Mouse (Mus musculus) MEL (cell line): Measurements from ENCODE around the gene Pomt2. TPM values are rescaled to one million over a fixed set of nuclear protein-coding genes. Genes with fewer than 3 reads are reported as not detected.

ENCODE experiments used
- DNase-seq: peaks from one replicate; pipeline ENCODE4 v3.0.0; 2011; ENCODE audit warnings: low read depth, low spot score
- H3K27ac ChIP-seq: 2 replicates; pipeline ENCODE4 v1.5.1; 2012; ENCODE audit warnings: low read depth, mild to moderate bottlenecking, control low read depth, low read length, moderate library complexity; ENCODE audit not compliant: control insufficient read depth
- H3K27me3 ChIP-seq, 2 experiments: fragments of 150-350 bp in 1 of 2; sonication (generic) in 1 of 2; 2 replicates each; pipeline ENCODE4 v1.6.1; 2012; ENCODE audit warnings: low read length in 2 of 2, mild to moderate bottlenecking in 2 of 2, improper control_type of control experiment in 1 of 2, moderate library complexity in 1 of 2; ENCODE audit not compliant: insufficient read depth in 2 of 2, control insufficient read depth in 1 of 2
- H3K36me3 ChIP-seq, 2 experiments: 2 replicates each; pipeline ENCODE4 v1.6.1; 2012 to 2014; ENCODE audit warnings: low read length in 2 of 2, improper control_type of control experiment in 1 of 2, inconsistent platforms in 1 of 2, mild to moderate bottlenecking in 1 of 2; ENCODE audit not compliant: insufficient read depth in 2 of 2, control insufficient read depth in 1 of 2
- H3K4me1 ChIP-seq, 2 experiments: fragments of 150-350 bp in 1 of 2; sonication (generic) in 1 of 2; 2 replicates each; pipeline ENCODE4 v1.6.1; 2012; ENCODE audit warnings: low read length in 2 of 2, improper control_type of control experiment in 1 of 2, mild to moderate bottlenecking in 1 of 2; ENCODE audit not compliant: insufficient read depth in 2 of 2, control insufficient read depth in 1 of 2
- H3K4me3 ChIP-seq, 2 experiments: fragments of 150-350 bp in 1 of 2; sonication (generic) in 1 of 2; 2 replicates each; pipeline ENCODE4 v1.5.1; 2012; ENCODE audit warnings: low read depth in 2 of 2, low read length in 2 of 2, mild to moderate bottlenecking in 2 of 2, moderate library complexity in 2 of 2, control low read depth in 1 of 2, improper control_type of control experiment in 1 of 2; ENCODE audit not compliant: control insufficient read depth in 1 of 2, insufficient read depth in 1 of 2
- H3K79me2 ChIP-seq: 2 replicates; pipeline ENCODE4 v1.6.1; 2012; ENCODE audit warnings: mild to moderate bottlenecking, low read length, moderate library complexity; ENCODE audit not compliant: control insufficient read depth, poor library complexity, insufficient read depth
- H3K9ac ChIP-seq: 2 replicates; pipeline ENCODE4 v1.6.1; 2012; ENCODE audit warnings: low read depth, mild to moderate bottlenecking, control low read depth, low read length, moderate library complexity; ENCODE audit not compliant: control insufficient read depth, poor library complexity, severe bottlenecking
- H3K9me3 ChIP-seq: fragments of 150-350 bp; sonication (generic); replicated peaks from 2 replicates; pipeline ENCODE4 v1.6.1; 2012; ENCODE audit warnings: mild to moderate bottlenecking, low read length, improper control_type of control experiment, moderate library complexity; ENCODE audit not compliant: insufficient read depth
- BHLHE40 ChIP-seq: IDR thresholded peaks from 2 replicates; pipeline ENCODE4 v1.6.1; 2012; ENCODE audit warnings: low read depth, mild to moderate bottlenecking, inconsistent platforms, low read length, improper control_type of control experiment, borderline replicate concordance
- CHD2 ChIP-seq: IDR thresholded peaks from 2 replicates; pipeline ENCODE4 v1.6.1; 2011; ENCODE audit warnings: low read length, improper control_type of control experiment
- CTCF ChIP-seq, 3 experiments: IDR thresholded peaks in 2 of 3; conservative IDR thresholded peaks in 1 of 3; 2 replicates each; pipeline ENCODE4 v1.5.1; 2011 to 2012; ENCODE audit warnings: low read length in 3 of 3, low read depth in 2 of 3, mild to moderate bottlenecking in 2 of 3, improper control_type of control experiment in 1 of 3, inconsistent platforms in 1 of 3, mixed read lengths in 1 of 3, moderate library complexity in 1 of 3; ENCODE audit not compliant: control insufficient read depth in 1 of 3, insufficient read depth in 1 of 3, poor library complexity in 1 of 3, severe bottlenecking in 1 of 3
- E2F4 ChIP-seq: IDR thresholded peaks from 2 replicates; pipeline ENCODE4 v1.6.1; 2011; ENCODE audit warnings: low read depth, low read length, improper control_type of control experiment, borderline replicate concordance
- ELF1 ChIP-seq: IDR thresholded peaks from 2 replicates; pipeline ENCODE4 v1.6.1; 2014; ENCODE audit warnings: low read depth, mild to moderate bottlenecking, inconsistent platforms, low read length, improper control_type of control experiment, moderate library complexity
- EP300 ChIP-seq, 2 experiments: IDR thresholded peaks; 2 replicates each; pipeline ENCODE4 v1.6.1; 2011; ENCODE audit warnings: improper control_type of control experiment in 2 of 2, low read length in 2 of 2, low read depth in 1 of 2, mild to moderate bottlenecking in 1 of 2
- GABPA ChIP-seq: IDR thresholded peaks from 2 replicates; pipeline ENCODE4 v1.6.1; 2012; ENCODE audit warnings: low read depth, mild to moderate bottlenecking, inconsistent platforms, low read length, improper control_type of control experiment, moderate library complexity
- GATA1 ChIP-seq: IDR thresholded peaks from 2 replicates; pipeline ENCODE4 v1.6.1; 2011; ENCODE audit warnings: low read depth, low read length, improper control_type of control experiment
- JUND ChIP-seq: IDR thresholded peaks from 2 replicates; pipeline ENCODE4 v1.6.1; 2011; ENCODE audit warnings: low read depth, mild to moderate bottlenecking, improper control_type of control experiment, low read length
- MAFK ChIP-seq: IDR thresholded peaks from 2 replicates; pipeline ENCODE4 v1.6.1; 2011; ENCODE audit warnings: low read depth, mild to moderate bottlenecking, low read length, improper control_type of control experiment, borderline replicate concordance
- MAX ChIP-seq: IDR thresholded peaks from 2 replicates; pipeline ENCODE4 v1.6.1; 2011; ENCODE audit warnings: low read length, improper control_type of control experiment
- MAZ ChIP-seq: IDR thresholded peaks from 2 replicates; pipeline ENCODE4 v1.6.1; 2012; ENCODE audit warnings: low read depth, mild to moderate bottlenecking, inconsistent platforms, low read length, improper control_type of control experiment
- MEF2A ChIP-seq: IDR thresholded peaks from 2 replicates; pipeline ENCODE4 v1.6.1; 2014; ENCODE audit warnings: low read depth, mild to moderate bottlenecking, inconsistent platforms, low read length, improper control_type of control experiment; ENCODE audit not compliant: poor library complexity, insufficient replicate concordance, severe bottlenecking; ENCODE audit errors: extremely low read depth
- MXI1 ChIP-seq: IDR thresholded peaks from 2 replicates; pipeline ENCODE4 v1.6.1; 2011; ENCODE audit warnings: mild to moderate bottlenecking, low read depth, low read length, improper control_type of control experiment
- MYC ChIP-seq: IDR thresholded peaks from 2 replicates; pipeline ENCODE4 v1.6.1; 2011; ENCODE audit warnings: low read depth, mild to moderate bottlenecking, low read length, improper control_type of control experiment, moderate library complexity
- NELFE ChIP-seq: IDR thresholded peaks from 2 replicates; pipeline ENCODE4 v1.6.1; 2011; ENCODE audit warnings: low read depth, low read length, improper control_type of control experiment
- NRF1 ChIP-seq: IDR thresholded peaks from 2 replicates; pipeline ENCODE4 v1.6.1; 2014; ENCODE audit warnings: low read depth, mild to moderate bottlenecking, inconsistent platforms, low read length, improper control_type of control experiment, moderate library complexity; ENCODE audit not compliant: poor library complexity, insufficient read depth, severe bottlenecking
- POLR2A ChIP-seq, 2 experiments: IDR thresholded peaks; 2 replicates each; pipeline ENCODE4 v1.6.1; 2011 to 2012; ENCODE audit warnings: low read length in 2 of 2, mild to moderate bottlenecking in 2 of 2, control low read depth in 1 of 2, improper control_type of control experiment in 1 of 2, low read depth in 1 of 2, moderate library complexity in 1 of 2; ENCODE audit not compliant: control insufficient read depth in 1 of 2, insufficient read depth in 1 of 2, poor library complexity in 1 of 2
- POLR2AphosphoS2 ChIP-seq: IDR thresholded peaks from 2 replicates; pipeline ENCODE4 v1.6.1; 2011; ENCODE audit warnings: low read length, improper control_type of control experiment
- POLR2AphosphoS5 ChIP-seq: IDR thresholded peaks from 2 replicates; pipeline ENCODE4 v1.6.1; 2012; ENCODE audit warnings: low read depth, borderline replicate concordance, mild to moderate bottlenecking, inconsistent platforms, low read length, moderate library complexity, mixed read lengths
- RAD21 ChIP-seq: IDR thresholded peaks from 2 replicates; pipeline ENCODE4 v1.6.1; 2011; ENCODE audit warnings: mild to moderate bottlenecking, low read depth, low read length, improper control_type of control experiment
- SIN3A ChIP-seq: IDR thresholded peaks from 2 replicates; pipeline ENCODE4 v1.6.1; 2012; ENCODE audit warnings: low read length, improper control_type of control experiment, inconsistent platforms
- SMC3 ChIP-seq: IDR thresholded peaks from 2 replicates; pipeline ENCODE4 v1.6.1; 2011; ENCODE audit warnings: low read depth, low read length, improper control_type of control experiment
- TAL1 ChIP-seq: IDR thresholded peaks from 2 replicates; pipeline ENCODE4 v1.6.1; 2012; ENCODE audit warnings: mild to moderate bottlenecking, inconsistent platforms, low read length, moderate library complexity, mixed read lengths
- TBP ChIP-seq: IDR thresholded peaks from 2 replicates; pipeline ENCODE4 v1.8.0; 2011; ENCODE audit warnings: low read depth, low read length, improper control_type of control experiment
- UBTF ChIP-seq: IDR thresholded peaks from 2 replicates; pipeline ENCODE4 v1.6.1; 2012; ENCODE audit warnings: low read depth, mild to moderate bottlenecking, inconsistent platforms, low read length, improper control_type of control experiment, moderate library complexity, borderline replicate concordance; ENCODE audit not compliant: insufficient read depth
- USF1 ChIP-seq: IDR thresholded peaks from 2 replicates; pipeline ENCODE4 v1.6.1; 2014; ENCODE audit warnings: low read depth, mild to moderate bottlenecking, inconsistent platforms, low read length, improper control_type of control experiment, moderate library complexity
- USF2 ChIP-seq, 2 experiments: IDR thresholded peaks; 2 replicates each; pipeline ENCODE4 v1.6.1; 2011 to 2012; ENCODE audit warnings: improper control_type of control experiment in 2 of 2, low read length in 2 of 2, borderline replicate concordance in 1 of 2, inconsistent platforms in 1 of 2, low read depth in 1 of 2, mild to moderate bottlenecking in 1 of 2; ENCODE audit not compliant: insufficient read depth in 1 of 2
- ZC3H11A ChIP-seq: IDR thresholded peaks from 2 replicates; pipeline ENCODE4 v1.6.1; 2012; ENCODE audit warnings: low read depth, mild to moderate bottlenecking, inconsistent platforms, low read length, improper control_type of control experiment
- ZKSCAN1 ChIP-seq: IDR thresholded peaks from 2 replicates; pipeline ENCODE4 v1.6.1; 2012; ENCODE audit warnings: low read depth, mild to moderate bottlenecking, inconsistent platforms, low read length, improper control_type of control experiment, moderate library complexity
- ZMIZ1 ChIP-seq: IDR thresholded peaks from 2 replicates; pipeline ENCODE4 v1.6.1; 2012; ENCODE audit warnings: low read depth, mild to moderate bottlenecking, inconsistent platforms, low read length, improper control_type of control experiment, moderate library complexity
- ZNF384 ChIP-seq: IDR thresholded peaks from 2 replicates; pipeline ENCODE4 v1.6.1; 2012; ENCODE audit warnings: low read depth, mild to moderate bottlenecking, inconsistent platforms, low read length, improper control_type of control experiment
- polyA plus RNA-seq, 2 experiments: library from polyadenylated mRNA; stranded (reverse) in 1 of 2; unstranded in 1 of 2; fragments of >175 nt in 1 of 2; fragments of >200 nt in 1 of 2; gene quantifications; 2 replicates each; pipeline versions ENCODE4 v1.2.1 to v1.2.4; 2012; ENCODE audit warnings: low replicate concordance in 2 of 2, low read depth in 1 of 2; ENCODE audit not compliant: insufficient read length in 2 of 2, insufficient read depth in 1 of 2, missing spikeins in 1 of 2
- total RNA-seq: library from RNA; depleted of rRNA; stranded (reverse); fragments of 300-350 nt; gene quantifications from 2 replicates; pipeline ENCODE4 v1.2.3, GENCODE M21; 2012

Gene Pomt2
- total and polyA plus RNA-seq, 3 experiments, result 11.1 to 12.9 TPM; not detected in 1

DNA sequence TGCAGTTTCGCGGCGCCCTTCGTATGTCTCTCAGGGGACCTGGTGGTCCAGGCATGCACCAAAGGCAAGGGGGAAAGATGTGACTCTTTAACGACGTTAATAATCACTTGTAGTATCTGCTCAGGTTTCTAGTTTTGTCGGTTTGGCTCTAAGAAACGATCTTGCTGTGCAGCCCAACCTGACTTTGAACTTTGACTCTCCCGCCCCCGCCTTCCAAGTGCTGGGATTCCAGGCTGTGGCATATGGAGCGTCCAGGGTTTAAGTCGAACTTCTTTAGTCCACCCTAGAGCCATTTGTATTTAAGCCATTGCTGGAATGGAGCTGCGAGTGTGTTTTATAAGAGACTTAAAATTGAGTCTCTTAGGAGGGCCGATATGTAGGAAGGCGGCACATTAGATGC lies 368 bp upstream of the Pomt2 start:
- Histone ChIP-seq H3K27ac (peak overlapping the region; percentile 67), H3K4me1 (peaks cover 0 to 6% of the 10 kb centered on the region in 2 experiments; a peak in 1 of 4 replicates), H3K36me3 (peaks cover 0 to 9% of the 10 kb centered on the region in 2 experiments; a peak in 2 of 4 replicates), H3K9me3 (no peaks in the 10 kb centered on the region), H3K79me2 (peaks cover 4% of the 10 kb centered on the region), H3K9ac (peak overlapping the region; percentile 92), H3K4me3 (peak overlapping the region; percentile 85 to 88), H3K27me3 (no peaks in the 10 kb centered on the region)
- no peak for DNase-seq
- TF ChIP-seq UBTF (no peak), CHD2 (no peak), NRF1 (no peak), ZNF384 (no peak), JUND (no peak), ZKSCAN1 (no peak), RAD21 (no peak), SIN3A (no peak), SMC3 (no peak), USF2 (IDR thresholded peaks at IDR 0.05; ENCODE audit: borderline replicate concordance in 1 of 2, insufficient read depth in 1 of 2, low read depth in 1 of 2, low read length in 2 of 2) (no peak), POLR2A (IDR thresholded peaks at IDR 0.05; ENCODE audit: control insufficient read depth in 1 of 2, insufficient read depth in 1 of 2, low read depth in 1 of 2, low read length in 2 of 2, poor library complexity in 1 of 2) (no peak), MAFK (no peak), NELFE (no peak), USF1 (no peak), TBP (no peak), CTCF (IDR thresholded peaks at IDR 0.05 in 2 of 3, conservative IDR thresholded peaks at IDR 0.05 in 1 of 3; ENCODE audit: control insufficient read depth in 1 of 3, insufficient read depth in 1 of 3, low read depth in 2 of 3, low read length in 3 of 3, poor library complexity in 1 of 3, severe bottlenecking in 1 of 3) (no peak)

DNA sequence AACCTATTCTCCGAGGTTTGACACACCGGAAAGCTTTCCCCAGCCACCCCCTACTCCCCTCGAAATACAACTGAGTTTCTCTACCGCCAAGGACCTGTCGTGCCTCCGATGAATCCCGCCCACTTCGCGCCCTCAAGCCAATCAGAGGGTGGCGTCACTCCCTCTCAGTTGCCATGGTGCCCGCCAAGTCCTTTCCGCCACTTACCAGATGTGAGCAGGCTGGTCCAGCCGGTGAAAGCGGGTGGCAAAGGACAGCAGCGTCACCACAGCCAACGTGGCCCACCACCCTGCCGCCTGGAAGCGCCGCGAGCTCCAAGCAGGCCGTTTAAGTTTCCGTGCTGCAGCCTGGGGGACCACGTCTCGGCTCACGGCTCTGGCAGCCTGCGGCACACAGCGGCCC lies 802 bp downstream of the Pomt2 start, which contains the start of gene Gstz1:
TSS of gene Gstz1 (plus strand) at position 200 of the 400 bp plus-strand sequence.
- Histone ChIP-seq H3K9me3 (no peaks in the 10 kb centered on the region), H3K27ac (peak within 1 kb of the TSS; percentile 82), H3K36me3 (peaks cover 0 to 14% of the 10 kb centered on the region in 2 experiments; a peak in 2 of 4 replicates), H3K27me3 (no peaks in the 10 kb centered on the region), H3K79me2 (peaks cover 4% of the 10 kb centered on the region), H3K4me1 (peaks cover 5 to 8% of the 10 kb centered on the region in 2 experiments), H3K9ac (peak within 1 kb of the TSS; percentile 92), H3K4me3 (peak within 1 kb of the TSS; percentile 85 to 88)
- peak; percentile 94 for DNase-seq
- TF ChIP-seq MYC (no peak), BHLHE40 (no peak), E2F4 (no peak), MAX (0 out of 2 replicates have a peak, but pooled peaks have one; percentile 11), TAL1 (no peak), POLR2AphosphoS5 (no peak), POLR2AphosphoS2 (no peak), ELF1 (peak; percentile 19; the same call in 1 of the 2 replicates), EP300 (IDR thresholded peaks at IDR 0.05; ENCODE audit: low read depth in 1 of 2, low read length in 2 of 2) (no peak), MXI1 (peak; percentile 75; the same call in 1 of the 2 replicates), MAZ (no peak), CTCF (IDR thresholded peaks at IDR 0.05 in 2 of 3, conservative IDR thresholded peaks at IDR 0.05 in 1 of 3; ENCODE audit: control insufficient read depth in 1 of 3, insufficient read depth in 1 of 3, low read depth in 2 of 3, low read length in 3 of 3, poor library complexity in 1 of 3, severe bottlenecking in 1 of 3) (no peak), POLR2A (IDR thresholded peaks at IDR 0.05; ENCODE audit: control insufficient read depth in 1 of 2, insufficient read depth in 1 of 2, low read depth in 1 of 2, low read length in 2 of 2, poor library complexity in 1 of 2) (peak in 1 of 2 experiments; percentile 28; a peak in 1 of 4 replicates), GATA1 (no peak), ZC3H11A (no peak), CHD2 (no peak), USF1 (no peak), MEF2A (no peak), ZMIZ1 (no peak), GABPA (no peak)
